Comparison of ENCODE assay signal across 8 mouse cellular contexts in the genomic region with DNA sequence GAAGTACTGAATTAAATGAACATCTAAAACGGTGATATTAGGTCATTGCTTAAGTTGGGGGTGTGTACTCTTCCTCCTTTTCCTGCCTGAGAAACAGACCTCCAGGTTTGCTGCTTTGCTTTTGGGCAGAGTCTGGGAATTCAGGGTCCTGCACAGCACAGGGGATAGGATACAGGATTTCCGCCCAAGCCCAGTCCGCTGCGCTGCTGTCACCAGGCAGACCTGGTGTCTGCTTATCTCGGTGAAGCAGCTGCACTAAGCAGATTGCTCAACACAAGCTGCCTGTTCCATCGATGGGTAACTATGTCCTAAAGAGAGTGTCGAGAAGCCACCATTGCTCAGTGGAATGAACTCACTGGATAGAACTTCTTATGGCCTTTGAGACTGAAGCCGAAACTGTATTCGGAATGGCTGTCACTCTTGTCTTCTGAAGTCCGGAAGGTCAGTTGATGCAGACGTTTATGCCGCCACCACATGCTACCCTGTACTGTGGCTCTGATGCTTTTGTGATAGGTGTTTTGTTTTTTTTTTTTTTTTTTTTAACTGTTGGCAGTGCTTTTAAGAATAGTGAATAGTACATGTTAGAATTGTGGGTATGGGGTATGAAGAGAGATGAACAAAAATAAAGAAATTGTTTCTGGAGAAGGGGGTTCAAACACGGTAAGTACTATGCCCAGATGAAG.
DNase-seq lines count a peak whose midpoint lies in the region; ATAC-seq and TF ChIP-seq lines count a peak whose summit lies in the region.

No protein-coding gene starts in this region.

- WGBS in intestine, embryonic 16.5 days: 53% methylated on average over 13 of the region's 13 CpGs
- WGBS in stomach, embryonic 15.5 days: 55% methylated on average over 13 of the region's 13 CpGs
- WGBS in midbrain, postnatal 0 days: 76% methylated on average over 13 of the region's 13 CpGs

- H3K27me3 ChIP-seq in testis, adult 2 months (ENCODE audit: control insufficient read depth, insufficient read depth, low read length): no peaks in the 10 kb centered on the region
- H3K27me3 ChIP-seq in intestine, embryonic 16.5 days (replicated peaks; ENCODE audit: control insufficient read depth, insufficient read depth, low read length): no peaks in the 10 kb centered on the region
- no peaks in the 10 kb centered on the region for H3K27me3 ChIP-seq in stomach, embryonic 15.5 days (replicated peaks)
- H3K27me3 ChIP-seq in midbrain, postnatal 0 days (ENCODE audit: insufficient read depth, low read length): no peaks in the 10 kb centered on the region

- DNase-seq in testis, postnatal 14 days (ENCODE audit: low spot score): no peak
- peak; percentile 63 to 77 for DNase-seq in lung, adult 18-20 months
- DNase-seq in left cerebral cortex, adult 18-20 months (ENCODE audit: low spot score in 2 of 2): no peak
- DNase-seq in midbrain, postnatal 0 days (ENCODE audit: low spot score): no peak

- no peak for TF ChIP-seq POLR2A in testis, adult 2 months (IDR thresholded peaks at IDR 0.05; ENCODE audit: control insufficient read depth, low read depth, low read length)

- no peaks in the 10 kb centered on the region; the same call in 1 of the 2 replicates for H3K36me3 ChIP-seq in testis, adult 2 months (ENCODE audit: control insufficient read depth, insufficient read depth, low read length)
- H3K36me3 ChIP-seq in intestine, embryonic 16.5 days (ENCODE audit: control insufficient read depth, insufficient read depth, low read length): no peaks in the 10 kb centered on the region; the same call in 1 of the 2 replicates
- H3K36me3 ChIP-seq in stomach, embryonic 15.5 days: peaks cover 6% of the 10 kb centered on the region; the same call in 1 of the 2 replicates
- H3K36me3 ChIP-seq in midbrain, postnatal 0 days (ENCODE audit: insufficient read depth, low read length): no peaks in the 10 kb centered on the region

- H3K4me1 ChIP-seq in testis, adult 2 months (ENCODE audit: control insufficient read depth, insufficient read depth, low read length): no peaks in the 10 kb centered on the region
- H3K4me1 ChIP-seq in intestine, embryonic 16.5 days (ENCODE audit: control insufficient read depth, insufficient read depth, low read length): peaks cover 31% of the 10 kb centered on the region
- peaks cover 16% of the 10 kb centered on the region for H3K4me1 ChIP-seq in stomach, embryonic 15.5 days
- H3K4me1 ChIP-seq in midbrain, postnatal 0 days (ENCODE audit: insufficient read depth, low read length): no peaks in the 10 kb centered on the region

- ATAC-seq in erythroid progenitor cell, adult 5-6 weeks (replicated peaks; ENCODE audit: low FRiP score, poor library complexity, severe bottlenecking): peak; percentile 92
- ATAC-seq in intestine, embryonic 16.5 days: peak; percentile 71
- peak; percentile 89 for ATAC-seq in stomach, embryonic 15.5 days (ENCODE audit: insufficient read depth, low FRiP score, low read depth)
- no peak for ATAC-seq in midbrain, postnatal 0 days (ENCODE audit: low FRiP score)

- no peaks in the 10 kb centered on the region for H3K9me3 ChIP-seq in intestine, embryonic 16.5 days (ENCODE audit: control insufficient read depth, low read length)
- no peaks in the 10 kb centered on the region for H3K9me3 ChIP-seq in stomach, embryonic 15.5 days
- H3K9me3 ChIP-seq in midbrain, postnatal 0 days (ENCODE audit: low read length): no peaks in the 10 kb centered on the region

- H3K9ac ChIP-seq in intestine, embryonic 16.5 days (ENCODE audit: low read depth, low read length): no peak overlapping the region
- no peak overlapping the region for H3K9ac ChIP-seq in stomach, embryonic 15.5 days
- no peak overlapping the region for H3K9ac ChIP-seq in midbrain, postnatal 0 days (replicated peaks; ENCODE audit: low read length, poor library complexity, severe bottlenecking)

- no peak for TF ChIP-seq CTCF in testis, adult 2 months (IDR thresholded peaks at IDR 0.05; ENCODE audit: control insufficient read depth, insufficient read depth, insufficient replicate concordance, low read depth, low read length)
- TF ChIP-seq CTCF in midbrain, postnatal 0 days (IDR thresholded peaks at IDR 0.05): no peak

- H3K4me3 ChIP-seq in testis, adult 2 months (ENCODE audit: control insufficient read depth, low read depth, low read length): no peak overlapping the region
- no peak overlapping the region for H3K4me3 ChIP-seq in intestine, embryonic 16.5 days (ENCODE audit: low read length)
- H3K4me3 ChIP-seq in stomach, embryonic 15.5 days (replicated peaks): no peak overlapping the region
- no peak overlapping the region for H3K4me3 ChIP-seq in midbrain, postnatal 0 days (ENCODE audit: low read depth, low read length)

- H3K4me2 ChIP-seq in intestine, embryonic 16.5 days (ENCODE audit: low read depth, low read length): no peak overlapping the region
- peak overlapping the region; percentile 23; the same call in 1 of the 2 replicates for H3K4me2 ChIP-seq in stomach, embryonic 15.5 days
- no peak overlapping the region for H3K4me2 ChIP-seq in midbrain, postnatal 0 days (ENCODE audit: low read depth, low read length, poor library complexity, severe bottlenecking)

- H3K27ac ChIP-seq in testis, adult 2 months (ENCODE audit: control insufficient read depth, insufficient read depth, low read depth, low read length): peak overlapping the region; percentile 12; the same call in 1 of the 2 replicates
- H3K27ac ChIP-seq in intestine, embryonic 16.5 days (ENCODE audit: low read length): peak overlapping the region; percentile 42
- H3K27ac ChIP-seq in stomach, embryonic 15.5 days: peak overlapping the region; percentile 77
- no peak overlapping the region for H3K27ac ChIP-seq in midbrain, postnatal 0 days (ENCODE audit: low read depth, low read length)

Comparison
In these comparisons a context has a peak if more than half of its experiments do, and no peak if none do; other contexts are left out.
1. DNase-seq: peak in lung, adult 18-20 months (2 of 2); none in testis, postnatal 14 days (single experiment), left cerebral cortex, adult 18-20 months (0 of 2) and midbrain, postnatal 0 days (single experiment).